Mouse (Mus musculus): ENCODE data around the gene Trp53bp2. TPM values are rescaled to one million over a fixed set of nuclear protein-coding genes. Genes with fewer than 3 reads are reported as not detected.

Trp53bp2 gene
- total RNA-seq, 2 experiments from 2014 or later, result 22.5 to 26.6 TPM

- DNase-seq (ENCODE audit: low spot score in 2 of 2), result no peak
Observed at GRCm38 (mm10) chr1:182499443-182500089, 90.6 kb downstream of the Trp53bp2 start.

- DNase-seq (ENCODE audit: low spot score in 2 of 2), result no peak
Observed at GRCm38 (mm10) chr1:182500224-182500623, 91.3 kb downstream of the Trp53bp2 start.

GRCm38 (mm10) chr1:182500843-182501242 lies 91.9 kb downstream of the Trp53bp2 start:
- no peak for DNase-seq (ENCODE audit: low spot score in 2 of 2)

- no peak for DNase-seq (ENCODE audit: low spot score in 2 of 2)
Observed at GRCm38 (mm10) chr1:182501815-182502405, 92.9 kb downstream of the Trp53bp2 start.

- no peak for DNase-seq (ENCODE audit: low spot score in 2 of 2)
Observed at GRCm38 (mm10) chr1:182502491-182503050, 93.6 kb downstream of the Trp53bp2 start.

GRCm38 (mm10) chr1:182503206-182503900 lies 94.4 kb downstream of the Trp53bp2 start:
- DNase-seq (ENCODE audit: low spot score in 2 of 2), result no peak

- DNase-seq (ENCODE audit: low spot score in 2 of 2), result no peak
Observed at GRCm38 (mm10) chr1:182504223-182504622, 95.3 kb downstream of the Trp53bp2 start.

- no peak for DNase-seq (ENCODE audit: low spot score in 2 of 2)
Observed at GRCm38 (mm10) chr1:182505291-182505690, 96.3 kb downstream of the Trp53bp2 start.

GRCm38 (mm10) chr1:182506229-182506986 lies 97.4 kb downstream of the Trp53bp2 start:
- DNase-seq (ENCODE audit: low spot score in 2 of 2), result no peak

- no peak for DNase-seq (ENCODE audit: low spot score in 2 of 2)
Observed at GRCm38 (mm10) chr1:182509110-182509797, 100.3 kb downstream of the Trp53bp2 start.

- DNase-seq (ENCODE audit: low spot score in 2 of 2), result no peak
Observed at GRCm38 (mm10) chr1:182511073-182511472, 102.1 kb downstream of the Trp53bp2 start.

- no peak for DNase-seq (ENCODE audit: low spot score in 2 of 2)
Observed at GRCm38 (mm10) chr1:182511778-182512177, 102.8 kb downstream of the Trp53bp2 start.

Other genes starting within 250 kb of the Trp53bp2 start
- gene Vmn1r1, start 244.7 kb upstream of the Trp53bp2 start, total RNA-seq (2021), result not detected
- gene Degs1, start 126.4 kb upstream of the Trp53bp2 start, total RNA-seq (2021), result 10 to 100 TPM; 65.5 to 75.3 TPM
- 10 to 100 TPM; 43.2 to 46.8 TPM for gene Fbxo28, start 67.5 kb upstream of the Trp53bp2 start, total RNA-seq (2021)
- gene Capn2, start 108.4 kb downstream of the Trp53bp2 start, total RNA-seq (2021), result 10 to 100 TPM; 75.3 to 77.7 TPM
- not detected for gene Capn8, start 155.8 kb downstream of the Trp53bp2 start, total RNA-seq (2021)

Data from layer of hippocampus, postnatal 10 days (tissue).